Mouse (Mus musculus) layer of hippocampus, adult 11-12 months (tissue): Measurements from ENCODE around the gene Olfr1090.

Experiments
- DNase-seq: peaks from one replicate; pipeline ENCODE4 v3.0.0; 2022; ENCODE audit warnings: low spot score

Olfr1090 gene

GRCm38 (mm10) chr2:86758893-86759292, at the start of gene Olfr1090:
Olfr1090 (minus strand) TSS chr2:86758993.
- DNase-seq, result no peak

GRCm38 (mm10) chr2:86782179-86782578, 23.4 kb upstream of the Olfr1090 start, which contains the start of gene Olfr1093:
Olfr1093 (plus strand) TSS chr2:86782479.
- no peak for DNase-seq

- peak; percentile 4 for DNase-seq
These were observed 2.3 kb upstream of the Olfr1090 start for GRCm38 (mm10) chr2:86761050-86761449.

GRCm38 (mm10) chr2:86733601-86734000, 25.2 kb downstream of the Olfr1090 start, which contains the start of gene Olfr1089:
Olfr1089 (minus strand) TSS chr2:86733701.
- DNase-seq, result no peak
